Comparison of ENCODE assay signal across 22 mouse cellular contexts in genomic region chr8:92838616-92839015, GRCm38 (mm10). TPM values are rescaled to one million over a fixed set of nuclear protein-coding genes. Genes with fewer than 3 reads are reported as not detected.
"Had no signal": no experiment of that assay in that cellular context is flagged by ENCODE, and none has a peak within 500 bp of the region (broad histone marks: within the 10 kb centered on the region; RNA-seq: fewer than 3 reads in every experiment).

No protein-coding gene starts in this region.

- H3K9me3 ChIP-seq: heart, embryonic 12.5 days; hindbrain, embryonic 10.5 days; hindbrain, embryonic 12.5 days; intestine, embryonic 15.5 days; limb, embryonic 13.5 days; liver, embryonic 13.5 days; liver, embryonic 15.5 days had no signal

- H3K27ac ChIP-seq: hindbrain, embryonic 10.5 days; hindbrain, embryonic 12.5 days; hindbrain, embryonic 14.5 days; intestine, embryonic 15.5 days; limb, embryonic 13.5 days; liver, embryonic 13.5 days; liver, embryonic 15.5 days had no signal

- H3K36me3 ChIP-seq: liver, embryonic 13.5 days; liver, embryonic 15.5 days had no signal

- H3K4me2 ChIP-seq: heart, embryonic 12.5 days; hindbrain, embryonic 12.5 days; hindbrain, embryonic 14.5 days; intestine, embryonic 15.5 days; limb, embryonic 13.5 days; liver, embryonic 11.5 days; liver, embryonic 13.5 days; liver, embryonic 15.5 days had no signal

- H3K4me3 ChIP-seq: heart, adult 2 months; heart, embryonic 12.5 days; hindbrain, embryonic 10.5 days; hindbrain, embryonic 12.5 days; intestine, embryonic 15.5 days; limb, embryonic 13.5 days; liver, embryonic 13.5 days; liver, embryonic 15.5 days had no signal

- H3K9ac ChIP-seq: heart, embryonic 12.5 days; hindbrain, embryonic 12.5 days; hindbrain, embryonic 14.5 days; intestine, embryonic 15.5 days; limb, embryonic 13.5 days; liver, embryonic 13.5 days; liver, embryonic 15.5 days; liver, postnatal 0 days had no signal

- H3K4me1 ChIP-seq: heart, embryonic 12.5 days; hindbrain, embryonic 10.5 days; hindbrain, embryonic 12.5 days; intestine, embryonic 15.5 days; liver, embryonic 13.5 days; liver, embryonic 15.5 days had no signal

- DNase-seq: gastrocnemius, postnatal 14 days; heart, adult 2 months; heart, postnatal 4 days; kidney, adult 18-20 months; kidney, adult 8-10 months; kidney, postnatal 10 days; layer of hippocampus, adult 9-11 months; layer of hippocampus, postnatal 36 days; liver; liver, embryonic 13.5 days; liver, postnatal 0 days had no signal

- ATAC-seq: hindbrain, embryonic 16.5 days; inflammation-experienced regulatory T-cells, adult 6 months; intestine, embryonic 15.5 days; intestine, postnatal 0 days; liver, postnatal 0 days had no signal

- H3K27me3 ChIP-seq: heart, embryonic 12.5 days; hindbrain, embryonic 12.5 days; intestine, embryonic 15.5 days; limb, embryonic 13.5 days; liver, embryonic 13.5 days; liver, embryonic 15.5 days had no signal

RNA-seq across cellular contexts. Expression of gene Mmp2, which starts 11.5 kb away (rescaled TPM):
- polyA plus RNA-seq: inflammation-experienced regulatory T-cells, adult 6 months had no signal
